Mouse (Mus musculus): ENCODE results near the gene Uhmk1. TPM values are rescaled to one million over a fixed set of nuclear protein-coding genes. Genes with fewer than 3 reads are reported as not detected.
A peak's percentile ranks its signal among the peaks of the same experiment; 100 is the strongest.

Gene Uhmk1
- polyA plus RNA-seq, 1 experiment from 2014 or later, result 12.8 TPM

DNA sequence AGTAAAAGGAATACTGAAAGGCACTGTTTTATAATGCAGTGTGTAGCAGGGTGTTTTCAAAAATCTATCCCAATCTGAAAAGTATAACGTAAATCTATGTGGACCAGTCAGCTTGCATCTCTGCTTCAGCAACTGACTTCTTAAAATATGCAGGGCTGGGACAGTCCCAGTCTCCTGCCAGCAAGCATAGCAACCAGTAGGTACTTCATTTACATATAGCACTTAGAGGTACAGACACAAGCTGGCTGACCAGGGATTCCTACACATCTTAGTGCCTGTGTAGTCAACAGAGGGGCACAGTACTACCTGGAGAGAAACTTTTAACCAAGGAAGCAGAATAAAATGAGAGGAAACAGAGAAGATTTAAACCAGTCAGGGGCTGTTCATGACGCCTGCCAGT, 62.6 kb downstream of the Uhmk1 start:
- Histone ChIP-seq H3K36me3 (ENCODE audit: control insufficient read depth, insufficient read depth, low read length) (peaks cover 45% of the 10 kb centered on the region), H3K27me3 (ENCODE audit: control insufficient read depth, insufficient read depth, low read length) (no peaks in the 10 kb centered on the region), H3K4me3 (replicated peaks; ENCODE audit: low read depth, low read length) (no peak overlapping the region), H3K4me2 (ENCODE audit: low read length) (no peak overlapping the region), H3K27ac (replicated peaks; ENCODE audit: low read depth, low read length) (no peak overlapping the region), H3K4me1 (ENCODE audit: control insufficient read depth, insufficient read depth, low read length) (no peaks in the 10 kb centered on the region), H3K9ac (replicated peaks; ENCODE audit: low read length) (no peak overlapping the region), H3K9me3 (ENCODE audit: control insufficient read depth, low read length) (no peaks in the 10 kb centered on the region)
- ATAC-seq (ENCODE audit: low FRiP score, low TSS enrichment) (no peak), DNase-seq (no peak)
- 81% methylated on average over 2 of the region's 2 CpGs for WGBS

DNA sequence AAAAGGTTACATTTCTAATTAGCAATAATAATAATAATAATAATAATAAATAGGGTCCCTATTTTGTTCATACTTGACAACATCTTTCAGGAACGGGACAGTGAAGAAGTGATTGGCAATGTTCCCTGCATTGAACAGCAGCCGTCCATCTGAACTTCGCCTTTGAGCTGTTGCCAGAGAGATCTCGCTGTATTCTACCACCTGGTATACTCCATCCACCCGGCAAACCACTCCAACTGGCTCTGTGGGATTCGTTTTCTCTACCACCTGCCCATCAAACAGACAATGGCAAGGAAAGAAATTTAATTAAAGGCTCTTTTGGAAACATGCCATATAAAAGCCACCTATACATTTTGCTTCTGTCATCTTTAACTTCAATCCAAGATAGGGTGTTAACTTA, 64.3 kb downstream of the Uhmk1 start:
- ATAC-seq (ENCODE audit: low FRiP score, low TSS enrichment), result no peak
- Histone ChIP-seq H3K9me3 (ENCODE audit: control insufficient read depth, low read length) (no peaks in the 10 kb centered on the region), H3K27ac (replicated peaks; ENCODE audit: low read depth, low read length) (no peak overlapping the region), H3K9ac (replicated peaks; ENCODE audit: low read length) (no peak overlapping the region), H3K4me2 (ENCODE audit: low read length) (no peak overlapping the region), H3K27me3 (ENCODE audit: control insufficient read depth, insufficient read depth, low read length) (no peaks in the 10 kb centered on the region), H3K4me1 (ENCODE audit: control insufficient read depth, insufficient read depth, low read length) (no peaks in the 10 kb centered on the region), H3K4me3 (replicated peaks; ENCODE audit: low read depth, low read length) (no peak overlapping the region), H3K36me3 (ENCODE audit: control insufficient read depth, insufficient read depth, low read length) (peaks cover 48% of the 10 kb centered on the region)
- 78% methylated on average over 6 of the region's 6 CpGs for WGBS
- peak; percentile 9 for DNase-seq

DNA sequence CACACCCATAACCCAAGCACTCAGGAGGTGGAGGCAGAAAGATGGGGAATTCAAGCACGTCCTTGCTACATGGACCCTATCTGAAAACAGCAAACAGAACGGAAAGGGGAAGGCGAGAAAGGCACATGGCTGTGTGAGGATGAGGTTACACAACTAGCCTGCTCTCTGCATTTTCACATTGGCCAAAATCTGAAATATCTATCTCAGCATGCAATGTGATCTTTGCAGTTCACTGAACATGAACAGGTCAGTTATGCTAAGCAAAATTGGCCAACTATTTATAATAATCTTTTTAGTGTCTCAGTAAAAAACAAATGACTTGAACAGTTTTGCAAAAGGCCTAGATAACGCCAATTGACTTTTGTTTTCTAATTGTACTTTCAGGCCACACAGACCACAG, 65.4 kb downstream of the Uhmk1 start:
- Histone ChIP-seq H3K4me2 (ENCODE audit: low read length) (no peak overlapping the region), H3K9ac (replicated peaks; ENCODE audit: low read length) (no peak overlapping the region), H3K27me3 (ENCODE audit: control insufficient read depth, insufficient read depth, low read length) (no peaks in the 10 kb centered on the region), H3K4me3 (replicated peaks; ENCODE audit: low read depth, low read length) (no peak overlapping the region), H3K4me1 (ENCODE audit: control insufficient read depth, insufficient read depth, low read length) (no peaks in the 10 kb centered on the region), H3K9me3 (ENCODE audit: control insufficient read depth, low read length) (no peaks in the 10 kb centered on the region), H3K36me3 (ENCODE audit: control insufficient read depth, insufficient read depth, low read length) (peaks cover 44% of the 10 kb centered on the region), H3K27ac (replicated peaks; ENCODE audit: low read depth, low read length) (no peak overlapping the region)
- DNase-seq (no peak), ATAC-seq (ENCODE audit: low FRiP score, low TSS enrichment) (no peak)
- 86% methylated on average over 4 of the region's 4 CpGs for WGBS

DNA sequence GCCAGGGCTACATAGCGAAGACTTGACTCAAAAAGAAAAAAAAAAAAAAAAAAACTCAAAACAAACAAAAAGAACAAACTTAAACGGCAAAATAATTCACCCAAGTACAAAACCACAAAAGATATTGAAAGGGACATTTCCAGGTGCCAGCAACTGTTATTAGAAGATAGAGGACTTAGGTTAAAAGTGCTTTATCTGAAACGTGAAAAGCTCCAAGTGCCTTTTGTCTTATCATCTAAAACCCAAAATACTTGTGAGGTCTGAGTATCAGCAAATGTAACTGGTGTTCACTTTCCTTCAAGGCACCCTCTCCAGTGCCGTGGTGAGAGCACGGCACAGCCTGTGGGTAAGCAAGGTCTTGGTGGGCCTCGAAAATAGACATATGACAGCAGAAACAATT, 66.7 kb downstream of the Uhmk1 start:
- Histone ChIP-seq H3K4me1 (ENCODE audit: control insufficient read depth, insufficient read depth, low read length) (no peaks in the 10 kb centered on the region), H3K9me3 (ENCODE audit: control insufficient read depth, low read length) (no peaks in the 10 kb centered on the region), H3K27ac (replicated peaks; ENCODE audit: low read depth, low read length) (no peak overlapping the region), H3K27me3 (ENCODE audit: control insufficient read depth, insufficient read depth, low read length) (no peaks in the 10 kb centered on the region), H3K9ac (replicated peaks; ENCODE audit: low read length) (no peak overlapping the region), H3K4me2 (ENCODE audit: low read length) (no peak overlapping the region), H3K36me3 (ENCODE audit: control insufficient read depth, insufficient read depth, low read length) (peaks cover 39% of the 10 kb centered on the region), H3K4me3 (replicated peaks; ENCODE audit: low read depth, low read length) (no peak overlapping the region)
- WGBS, result 91% methylated on average over 6 of the region's 6 CpGs
- ATAC-seq (ENCODE audit: low FRiP score, low TSS enrichment) (no peak), DNase-seq (no peak)

DNA sequence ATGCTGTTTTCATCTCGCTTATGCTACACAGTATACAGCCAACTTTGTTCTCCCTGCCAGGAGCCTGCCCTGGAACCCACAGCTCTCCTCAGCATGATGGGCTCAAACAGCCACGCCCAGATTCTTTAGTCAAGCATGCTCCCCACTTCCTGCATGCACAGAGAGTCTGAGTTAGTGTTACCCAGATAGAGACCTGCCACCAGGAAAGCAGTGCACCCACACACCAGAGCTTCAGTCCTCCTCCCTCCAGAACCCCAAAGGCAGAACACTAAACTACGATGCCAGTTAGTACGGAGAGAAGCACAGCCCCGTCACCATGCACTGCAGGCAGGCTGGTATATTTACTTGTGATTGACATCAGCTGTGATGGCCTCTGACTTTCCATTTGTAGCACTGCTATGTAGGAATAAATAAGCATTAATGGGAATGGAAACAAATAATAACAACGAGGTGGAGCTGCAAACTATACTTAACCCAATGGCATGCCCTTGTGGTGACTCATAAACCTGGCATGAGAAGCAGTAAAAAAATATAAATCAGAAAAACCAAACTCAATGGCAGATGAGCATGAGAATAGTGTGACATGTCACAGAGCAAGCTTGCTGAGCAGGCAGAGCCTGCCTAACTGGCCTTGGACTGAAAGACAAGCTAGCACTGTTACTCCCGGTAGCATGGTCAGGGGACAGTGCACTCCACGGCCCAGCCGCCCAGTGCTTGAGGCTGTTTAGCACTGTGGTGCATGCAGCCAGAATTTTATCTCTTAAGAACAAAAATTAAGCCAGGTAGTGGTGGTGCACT, 67.3 kb downstream of the Uhmk1 start:
- WGBS, result 93% methylated on average over 9 of the region's 9 CpGs
- no peak overlapping the region for H3K4me2 ChIP-seq (ENCODE audit: low read length)
- H3K27me3 ChIP-seq (ENCODE audit: control insufficient read depth, insufficient read depth, low read length), result no peaks in the 10 kb centered on the region
- no peak overlapping the region for H3K4me3 ChIP-seq (replicated peaks; ENCODE audit: low read depth, low read length)
- no peaks in the 10 kb centered on the region for H3K4me1 ChIP-seq (ENCODE audit: control insufficient read depth, insufficient read depth, low read length)
- DNase-seq (no peak), ATAC-seq (ENCODE audit: low FRiP score, low TSS enrichment) (no peak)
- H3K36me3 ChIP-seq (ENCODE audit: control insufficient read depth, insufficient read depth, low read length), result peaks cover 43% of the 10 kb centered on the region
- no peak overlapping the region for H3K9ac ChIP-seq (replicated peaks; ENCODE audit: low read length)
- no peak overlapping the region for H3K27ac ChIP-seq (replicated peaks; ENCODE audit: low read depth, low read length)
- no peaks in the 10 kb centered on the region for H3K9me3 ChIP-seq (ENCODE audit: control insufficient read depth, low read length)

DNA sequence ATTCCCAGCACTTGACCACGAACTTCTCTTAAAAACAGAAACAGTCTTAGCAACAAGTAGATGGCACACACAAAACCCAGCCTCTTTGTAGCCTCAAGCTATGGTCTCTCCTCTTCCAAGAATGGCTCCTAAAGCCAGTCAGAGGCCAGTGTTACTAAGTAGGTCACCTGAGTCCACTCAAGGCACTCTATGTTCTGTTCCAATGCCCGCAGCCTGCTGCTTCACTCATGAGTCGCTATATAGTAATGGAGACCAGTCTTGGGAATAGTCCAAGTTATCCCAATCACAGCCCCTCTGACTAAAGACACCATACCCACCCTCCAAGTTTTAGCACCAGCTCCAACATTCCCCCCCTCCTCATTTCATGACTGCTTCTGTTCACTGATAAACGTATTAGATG, 69.6 kb downstream of the Uhmk1 start:
- DNase-seq (no peak), ATAC-seq (ENCODE audit: low FRiP score, low TSS enrichment) (no peak)
- peaks cover 47% of the 10 kb centered on the region for H3K36me3 ChIP-seq (ENCODE audit: control insufficient read depth, insufficient read depth, low read length)
- H3K27me3 ChIP-seq (ENCODE audit: control insufficient read depth, insufficient read depth, low read length), result no peaks in the 10 kb centered on the region
- no peaks in the 10 kb centered on the region for H3K4me1 ChIP-seq (ENCODE audit: control insufficient read depth, insufficient read depth, low read length)
- no peak overlapping the region for H3K27ac ChIP-seq (replicated peaks; ENCODE audit: low read depth, low read length)
- H3K9ac ChIP-seq (replicated peaks; ENCODE audit: low read length), result no peak overlapping the region
- H3K9me3 ChIP-seq (ENCODE audit: control insufficient read depth, low read length), result no peaks in the 10 kb centered on the region
- no peak overlapping the region for H3K4me3 ChIP-seq (replicated peaks; ENCODE audit: low read depth, low read length)
- 97% methylated on average over 4 of the region's 4 CpGs for WGBS
- H3K4me2 ChIP-seq (ENCODE audit: low read length), result no peak overlapping the region

Other genes with a start within 250 kb of the Uhmk1 start
- gene Hsd17b7, start 246.2 kb downstream of the Uhmk1 start, polyA plus RNA-seq (2014; fragmentation: Nextera tagmentation; extraction: Ambion mirVana), result 21.6 and 22.4 TPM in 2 replicates
- gene Ddr2, start 104.6 kb downstream of the Uhmk1 start, polyA plus RNA-seq (2014; fragmentation: Nextera tagmentation; extraction: Ambion mirVana), result 1.7 and 8.9 TPM in 2 replicates
- gene Uap1, start 40.4 kb downstream of the Uhmk1 start, polyA plus RNA-seq (2014; fragmentation: Nextera tagmentation; extraction: Ambion mirVana), result 49.2 and 67.5 TPM in 2 replicates
- not detected in 2 replicates for gene Sh2d1b2, start 17.4 kb upstream of the Uhmk1 start, polyA plus RNA-seq (2014; fragmentation: Nextera tagmentation; extraction: Ambion mirVana)
- not detected in 2 replicates for gene Sh2d1b1, start 61.9 kb upstream of the Uhmk1 start, polyA plus RNA-seq (2014; fragmentation: Nextera tagmentation; extraction: Ambion mirVana)
- 1.7 and 2.1 TPM in 2 replicates for gene Gm7694, start 90.9 kb upstream of the Uhmk1 start, polyA plus RNA-seq (2014; fragmentation: Nextera tagmentation; extraction: Ambion mirVana)
- gene Spata46, start 93.4 kb upstream of the Uhmk1 start, polyA plus RNA-seq (2014; fragmentation: Nextera tagmentation; extraction: Ambion mirVana), result 0.89 and 0.96 TPM in 2 replicates